Mouse (Mus musculus): Measurements from ENCODE around the gene C87436. TPM values are rescaled to one million over a fixed set of nuclear protein-coding genes. Genes with fewer than 3 reads are reported as not detected.

The C87436 gene
- polyA plus RNA-seq, 1 experiment from 2014 or later = 22.2 TPM

- peak; percentile 6; the same call in 1 of the 2 replicates for ATAC-seq (ENCODE audit: low FRiP score)
- peaks cover 18% of the 10 kb centered on the region for H3K36me3 ChIP-seq
- peak overlapping the region; percentile 81 for H3K4me2 ChIP-seq
- peak overlapping the region; percentile 93 for H3K27ac ChIP-seq (replicated peaks)
- H3K4me1 ChIP-seq = peaks cover 19% of the 10 kb centered on the region
- WGBS = 61% methylated on average over 7 of the region's 7 CpGs
- H3K27me3 ChIP-seq (replicated peaks) = no peaks in the 10 kb centered on the region
- H3K4me3 ChIP-seq (replicated peaks) = peak overlapping the region; percentile 42
- peak overlapping the region; percentile 56 for H3K9ac ChIP-seq (replicated peaks)
- no peaks in the 10 kb centered on the region for H3K9me3 ChIP-seq (replicated peaks)
Observed at GRCm38 (mm10) chr6:86473077-86473476, 34.9 kb downstream of the C87436 start.

- H3K9ac ChIP-seq (replicated peaks) = no peak overlapping the region
- H3K4me1 ChIP-seq = peaks cover 26% of the 10 kb centered on the region
- H3K27me3 ChIP-seq (replicated peaks) = no peaks in the 10 kb centered on the region
- no peak overlapping the region for H3K4me2 ChIP-seq
- no peaks in the 10 kb centered on the region for H3K9me3 ChIP-seq (replicated peaks)
- WGBS = 96% methylated on average over 5 of the region's 5 CpGs
- H3K4me3 ChIP-seq (replicated peaks) = no peak overlapping the region
- H3K36me3 ChIP-seq = peaks cover 10% of the 10 kb centered on the region
- no peak for ATAC-seq (ENCODE audit: low FRiP score)
- H3K27ac ChIP-seq (replicated peaks) = no peak overlapping the region
Observed at GRCm38 (mm10) chr6:86474072-86474471, 35.9 kb downstream of the C87436 start.

GRCm38 (mm10) chr6:86474646-86475181 is 36.5 kb downstream of the C87436 start:
- no peak overlapping the region for H3K9ac ChIP-seq (replicated peaks)
- H3K27ac ChIP-seq (replicated peaks) = no peak overlapping the region
- ATAC-seq (ENCODE audit: low FRiP score) = no peak
- H3K36me3 ChIP-seq = peaks cover 4% of the 10 kb centered on the region
- H3K4me3 ChIP-seq (replicated peaks) = no peak overlapping the region
- H3K27me3 ChIP-seq (replicated peaks) = no peaks in the 10 kb centered on the region
- no peaks in the 10 kb centered on the region for H3K9me3 ChIP-seq (replicated peaks)
- peaks cover 29% of the 10 kb centered on the region for H3K4me1 ChIP-seq
- no peak overlapping the region for H3K4me2 ChIP-seq

- 81% methylated on average over 9 of the region's 9 CpGs for WGBS
Observed at GRCm38 (mm10) chr6:86475462-86476167, 37.4 kb downstream of the C87436 start.

DNA sequence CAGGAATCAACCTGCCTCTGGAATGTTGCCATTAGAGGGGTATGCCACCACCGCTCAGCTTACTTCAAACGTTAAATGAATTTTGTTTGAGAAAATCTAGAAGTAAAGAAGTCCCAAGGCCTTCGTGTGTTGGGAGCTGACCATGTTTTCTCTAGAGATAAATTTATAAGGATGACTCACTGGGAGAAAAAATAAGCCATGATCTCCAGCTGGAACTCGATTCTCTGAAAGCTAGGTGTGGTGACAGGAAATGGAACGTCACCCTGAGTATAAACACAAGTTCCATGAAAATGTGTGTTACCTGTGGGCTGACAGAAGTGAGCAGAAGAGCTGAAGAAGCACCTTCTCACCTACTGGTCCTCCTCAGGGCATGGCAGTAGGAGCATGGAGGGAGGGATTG is 38.8 kb downstream of the C87436 start:
- no peaks in the 10 kb centered on the region for H3K27me3 ChIP-seq (replicated peaks)
- WGBS = 83% methylated on average over 5 of the region's 5 CpGs
- no peak overlapping the region for H3K27ac ChIP-seq (replicated peaks)
- no peaks in the 10 kb centered on the region for H3K36me3 ChIP-seq
- no peaks in the 10 kb centered on the region for H3K9me3 ChIP-seq (replicated peaks)
- H3K4me2 ChIP-seq = no peak overlapping the region
- H3K4me3 ChIP-seq (replicated peaks) = no peak overlapping the region
- peaks cover 32% of the 10 kb centered on the region for H3K4me1 ChIP-seq
- no peak for ATAC-seq (ENCODE audit: low FRiP score)
- H3K9ac ChIP-seq (replicated peaks) = no peak overlapping the region

More at GRCm38 (mm10) chr6:86475462-86476167, 37.4 kb downstream of the C87436 start:
- H3K4me1 ChIP-seq = peaks cover 38% of the 10 kb centered on the region
- no peak for ATAC-seq (ENCODE audit: low FRiP score)
- H3K4me3 ChIP-seq (replicated peaks) = no peak overlapping the region
- H3K27me3 ChIP-seq (replicated peaks) = no peaks in the 10 kb centered on the region
- H3K36me3 ChIP-seq = no peaks in the 10 kb centered on the region
- H3K9me3 ChIP-seq (replicated peaks) = no peaks in the 10 kb centered on the region
- no peak overlapping the region for H3K9ac ChIP-seq (replicated peaks)
- H3K27ac ChIP-seq (replicated peaks) = no peak overlapping the region
- H3K4me2 ChIP-seq = no peak overlapping the region

- 69% methylated on average over 3 of the region's 3 CpGs for WGBS
- ATAC-seq (ENCODE audit: low FRiP score) = no peak
- Histone ChIP-seq H3K27me3 (replicated peaks) (no peaks in the 10 kb centered on the region), H3K4me2 (no peak overlapping the region), H3K9ac (replicated peaks) (no peak overlapping the region), H3K4me3 (replicated peaks) (no peak overlapping the region), H3K36me3 (no peaks in the 10 kb centered on the region), H3K4me1 (peaks cover 21% of the 10 kb centered on the region), H3K9me3 (replicated peaks) (no peaks in the 10 kb centered on the region), H3K27ac (replicated peaks) (peak overlapping the region; percentile 71)
Observed at GRCm38 (mm10) chr6:86479311-86479710, 41.1 kb downstream of the C87436 start.

DNA sequence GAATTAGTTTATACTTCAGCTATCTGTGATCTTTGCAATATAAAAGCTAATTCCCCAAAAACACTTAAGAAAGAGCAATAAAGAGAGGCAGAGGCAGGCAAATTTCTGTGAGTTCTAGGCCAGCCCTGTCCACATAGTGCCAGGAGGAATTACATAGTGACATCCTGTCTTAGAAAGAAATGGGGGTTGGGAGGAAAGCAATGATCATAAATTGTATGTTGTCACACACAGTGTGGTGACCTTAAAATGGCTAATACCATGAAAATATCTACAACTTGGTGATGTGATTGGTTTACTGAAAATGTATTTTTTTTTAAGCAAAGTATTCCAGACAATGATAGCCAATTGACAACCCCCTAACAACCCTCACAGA is 41.6 kb downstream of the C87436 start:
- Histone ChIP-seq H3K4me1 (peaks cover 21% of the 10 kb centered on the region), H3K27ac (replicated peaks) (peak overlapping the region; percentile 71)

DNA sequence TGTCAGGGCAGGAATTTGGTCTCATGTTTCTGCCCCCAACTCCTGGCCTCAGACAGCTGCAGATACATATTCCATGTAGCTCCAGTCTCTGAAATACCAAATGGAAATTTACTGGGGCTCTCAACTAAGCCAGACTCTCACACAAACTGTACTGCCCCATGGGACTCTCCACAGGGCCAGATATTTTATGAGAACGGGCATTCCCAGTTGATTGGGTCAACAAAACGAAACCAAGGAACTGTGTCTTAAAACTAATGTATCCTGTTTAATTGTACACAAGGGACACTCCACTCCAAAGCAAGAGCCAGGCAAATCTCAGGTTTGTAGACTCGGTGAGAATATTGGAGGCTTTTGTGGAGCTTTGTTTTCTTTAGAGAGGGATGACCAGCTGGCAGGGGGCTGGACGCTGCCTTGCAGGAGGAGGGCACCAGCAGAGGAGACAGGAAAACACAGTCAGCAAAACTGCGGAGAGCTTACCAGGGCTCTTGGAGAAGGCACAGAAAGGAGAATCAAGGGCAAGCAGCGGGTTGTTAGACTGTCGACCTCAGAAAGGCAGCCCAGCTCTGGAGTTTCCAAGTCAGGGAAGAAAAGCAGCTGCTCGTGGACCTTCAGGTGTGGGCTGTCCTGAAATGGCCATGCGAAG is 42.1 kb downstream of the C87436 start:
- WGBS = 33% methylated on average over 9 of the region's 9 CpGs
- Histone ChIP-seq H3K4me1 (peaks cover 21% of the 10 kb centered on the region), H3K27ac (replicated peaks) (peak overlapping the region; percentile 71), H3K4me2 (peak overlapping the region; percentile 30), H3K9ac (replicated peaks) (0 out of 2 replicates have a peak overlapping the region, but pooled peaks have one; percentile 28), H3K9me3 (replicated peaks) (no peaks in the 10 kb centered on the region), H3K4me3 (replicated peaks) (no peak overlapping the region), H3K36me3 (no peaks in the 10 kb centered on the region), H3K27me3 (replicated peaks) (no peaks in the 10 kb centered on the region)
- ATAC-seq (ENCODE audit: low FRiP score) = no peak

More for the DNA sequence above, 41.6 kb downstream of the C87436 start:
- Histone ChIP-seq H3K4me2 (peak overlapping the region; percentile 30; the same call in 1 of the 2 replicates), H3K9ac (replicated peaks) (no peak overlapping the region), H3K27me3 (replicated peaks) (no peaks in the 10 kb centered on the region), H3K4me3 (replicated peaks) (no peak overlapping the region), H3K9me3 (replicated peaks) (no peaks in the 10 kb centered on the region), H3K36me3 (no peaks in the 10 kb centered on the region)
- no peak for ATAC-seq (ENCODE audit: low FRiP score)

DNA sequence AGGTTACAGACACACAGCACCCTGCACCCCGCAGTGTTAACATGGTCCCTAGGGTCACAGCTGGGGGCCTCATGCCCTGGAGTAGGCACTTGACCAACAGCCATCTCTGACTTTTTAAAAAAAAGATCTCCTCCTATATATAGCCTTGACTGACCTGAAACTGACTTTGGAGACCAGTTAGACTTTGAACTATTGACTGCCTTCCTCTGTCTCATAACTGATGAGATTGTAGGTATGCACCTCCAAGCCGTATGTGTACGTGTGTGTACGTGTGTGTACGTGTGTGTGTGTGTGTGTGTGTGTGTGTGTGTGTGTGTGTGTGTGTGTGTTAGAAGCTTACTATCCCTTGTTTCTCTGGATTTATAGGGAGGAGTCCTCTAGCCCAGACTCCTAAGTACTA is 43.7 kb downstream of the C87436 start:
- Histone ChIP-seq H3K27me3 (replicated peaks) (no peaks in the 10 kb centered on the region), H3K36me3 (no peaks in the 10 kb centered on the region), H3K27ac (replicated peaks) (no peak overlapping the region), H3K4me1 (peaks cover 22% of the 10 kb centered on the region), H3K4me3 (replicated peaks) (no peak overlapping the region), H3K9me3 (replicated peaks) (no peaks in the 10 kb centered on the region), H3K4me2 (no peak overlapping the region), H3K9ac (replicated peaks) (no peak overlapping the region)
- WGBS = 88% methylated on average over 5 of the region's 5 CpGs
- ATAC-seq (ENCODE audit: low FRiP score) = no peak

GRCm38 (mm10) chr6:86485943-86486640 is 47.9 kb downstream of the C87436 start:
- no peak for ATAC-seq (ENCODE audit: low FRiP score)
- Histone ChIP-seq H3K36me3 (no peaks in the 10 kb centered on the region), H3K27ac (replicated peaks) (0 out of 2 replicates have a peak overlapping the region, but pooled peaks have one; percentile 91), H3K27me3 (replicated peaks) (no peaks in the 10 kb centered on the region), H3K4me3 (replicated peaks) (no peak overlapping the region), H3K9ac (replicated peaks) (no peak overlapping the region), H3K9me3 (replicated peaks) (no peaks in the 10 kb centered on the region), H3K4me2 (no peak overlapping the region), H3K4me1 (peaks cover 16% of the 10 kb centered on the region)
- 69% methylated on average over 7 of the region's 7 CpGs for WGBS

DNA sequence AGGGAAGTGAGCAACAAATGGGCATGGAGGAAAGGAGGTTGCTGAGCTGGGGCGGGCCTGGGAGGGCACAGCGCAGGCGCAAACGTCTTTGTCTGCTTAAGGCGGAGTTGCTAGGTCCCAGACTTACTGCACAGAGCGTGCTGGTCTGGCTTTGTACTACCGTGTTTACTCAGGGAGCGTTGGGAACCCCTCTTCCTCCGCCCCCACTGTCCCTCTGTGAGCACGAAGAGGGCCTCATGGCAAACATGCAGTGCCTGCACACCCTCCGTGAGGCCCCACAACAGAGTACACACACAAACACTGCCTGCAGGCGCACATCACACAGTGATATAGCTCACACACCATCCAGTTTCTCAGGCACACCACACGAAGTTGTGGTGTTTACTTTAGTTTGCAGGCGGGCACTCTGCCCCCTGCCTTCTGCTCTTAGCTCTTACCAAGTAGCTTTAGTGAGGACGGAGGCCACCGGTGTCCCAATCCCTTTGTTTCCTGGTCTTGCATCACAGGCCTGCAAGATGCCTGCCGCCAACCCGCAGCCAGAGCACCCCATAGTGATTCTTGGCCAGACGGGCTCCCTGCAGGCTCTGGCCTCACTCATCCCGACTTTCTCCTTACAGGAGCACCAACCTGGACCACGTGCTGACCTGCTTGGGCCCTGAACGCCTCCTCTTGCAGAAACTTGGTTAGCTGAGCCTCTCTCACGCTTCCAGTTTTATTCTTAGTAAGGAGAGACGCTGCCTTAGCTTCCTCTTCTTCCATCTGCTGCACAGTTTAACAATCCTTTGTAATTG is 49.4 kb downstream of the C87436 start:
- Histone ChIP-seq H3K4me2 (peak overlapping the region; percentile 53), H3K27ac (replicated peaks) (peak overlapping the region; percentile 91), H3K36me3 (no peaks in the 10 kb centered on the region), H3K4me1 (peaks cover 16% of the 10 kb centered on the region), H3K9me3 (replicated peaks) (no peaks in the 10 kb centered on the region), H3K4me3 (replicated peaks) (peak overlapping the region; percentile 20; the same call in 1 of the 2 replicates), H3K27me3 (replicated peaks) (no peaks in the 10 kb centered on the region), H3K9ac (replicated peaks) (peak overlapping the region; percentile 39)
- 3% methylated on average over 24 of the region's 24 CpGs for WGBS
- peak; percentile 94 for ATAC-seq (ENCODE audit: low FRiP score)
